Mouse (Mus musculus): Measurements from ENCODE around the gene Ctbp1.

- TF ChIP-seq CTCF (IDR thresholded peaks at IDR 0.05; ENCODE audit: borderline replicate concordance, insufficient read depth, low read length) (no peak), POLR2A (IDR thresholded peaks at IDR 0.05; ENCODE audit: low read depth, low read length) (no peak)
Observed at GRCm38 (mm10) chr5:33281428-33281827, 6.6 kb upstream of the Ctbp1 start.
